Mouse (Mus musculus) layer of hippocampus, adult 18-20 months (tissue): ENCODE results near the gene C5ar2. TPM values are rescaled to one million over a fixed set of nuclear protein-coding genes. Genes with fewer than 3 reads are reported as not detected.
A peak's percentile ranks its signal among the peaks of the same experiment; 100 is the strongest.
"Not testable (repeated sequence)": the region's sequence is repeated elsewhere in the genome, so short reads cannot be mapped to it uniquely, and the experiment has no call there.

Source experiments
- DNase-seq, 2 experiments: peaks; one replicate each; pipeline ENCODE4 v3.0.0; 2022; ENCODE audit warnings: low spot score in 2 of 2
- total RNA-seq, 2 experiments: library from RNA; stranded (reverse); gene quantifications; 2 replicates each; pipeline ENCODE4 v1.2.3; 2021

The C5ar2 gene
- total RNA-seq, 2 experiments from 2014 or later, result 0.56 to 0.67 TPM

DNA sequence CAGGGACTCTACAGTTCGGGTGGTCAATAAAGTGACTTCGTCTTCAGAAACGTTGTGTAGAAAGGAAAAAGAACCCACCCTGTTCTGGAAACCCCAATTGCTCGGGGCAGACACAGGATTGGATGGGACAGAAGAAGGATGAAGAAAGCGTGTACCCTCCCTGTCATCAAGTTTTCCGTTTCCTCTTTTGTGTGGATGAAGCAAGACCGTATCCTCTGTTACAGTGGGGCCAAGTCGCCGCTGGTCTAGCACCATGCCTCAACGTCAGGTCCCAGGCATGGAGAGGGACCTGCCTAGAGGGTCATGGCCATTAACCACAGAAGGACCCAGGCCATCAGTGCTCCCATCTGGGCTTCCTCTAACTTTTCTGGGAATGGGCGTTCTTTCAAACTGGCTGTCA is 13.9 kb upstream of the C5ar2 start:
- DNase-seq, result no peak

- not testable (repeated sequence) for DNase-seq
Observed at GRCm38 (mm10) chr7:16255963-16256362, 12.0 kb upstream of the C5ar2 start.

DNA sequence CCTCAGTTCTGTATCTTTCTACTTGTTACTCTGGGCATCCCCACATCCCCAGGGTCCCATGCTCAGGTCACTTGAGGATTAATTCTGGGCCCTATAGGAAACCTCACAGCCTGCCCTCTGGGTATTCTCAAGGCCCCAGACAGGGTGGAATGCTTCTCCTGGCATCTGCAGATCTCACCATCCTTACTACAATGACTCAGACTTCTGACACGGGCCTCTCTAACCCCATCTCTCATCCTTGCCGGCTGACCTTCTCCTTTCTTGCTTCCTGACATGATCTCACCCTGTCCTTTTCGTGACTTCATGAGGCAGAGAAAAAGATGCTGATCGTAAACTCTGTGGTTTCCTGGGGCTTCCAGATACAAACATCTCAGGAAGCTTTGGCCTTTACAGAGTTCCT is 10.2 kb upstream of the C5ar2 start:
- DNase-seq, result no peak

DNA sequence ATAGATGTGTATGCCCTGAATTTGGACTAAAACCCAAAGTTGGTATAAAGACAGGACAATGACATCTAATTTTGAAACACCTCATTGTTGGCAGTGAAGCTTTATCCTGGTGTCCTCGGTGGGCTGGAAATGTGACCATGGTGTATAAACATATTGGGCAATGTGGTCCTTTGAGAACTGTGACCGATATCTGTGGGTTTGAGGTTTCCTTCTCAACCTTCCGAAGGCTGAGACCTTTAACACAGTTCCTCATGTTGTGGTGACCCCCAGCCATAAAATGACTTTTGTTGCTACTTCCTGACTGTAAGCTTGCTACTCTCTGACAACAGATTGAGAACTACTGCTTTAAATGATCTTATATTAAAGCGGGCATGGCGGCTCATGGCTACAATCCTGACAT is 6.7 kb upstream of the C5ar2 start:
- DNase-seq, result no peak

GRCm38 (mm10) chr7:16245958-16246357 is 2.0 kb upstream of the C5ar2 start:
- DNase-seq, result no peak

DNA sequence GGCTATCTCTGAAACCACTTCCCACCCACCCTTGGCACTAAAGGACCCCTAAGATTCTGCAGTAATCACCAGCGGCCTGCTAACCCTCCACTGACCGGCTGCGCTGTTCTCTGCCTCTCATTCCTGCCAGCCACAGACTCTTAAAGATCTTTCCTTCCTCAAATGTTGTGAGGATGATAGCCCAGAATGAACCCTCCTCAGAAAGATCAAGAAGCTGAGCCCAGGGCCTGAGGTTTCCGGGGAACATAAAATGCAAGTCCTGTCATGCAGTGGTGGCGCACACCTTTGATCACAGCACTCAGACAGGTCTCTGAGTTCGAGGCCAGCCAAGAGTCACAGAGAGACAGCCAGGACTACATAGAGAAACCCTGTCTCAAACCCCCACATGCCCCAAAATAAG is 1.8 kb downstream of the C5ar2 start:
- DNase-seq, result no peak

DNA sequence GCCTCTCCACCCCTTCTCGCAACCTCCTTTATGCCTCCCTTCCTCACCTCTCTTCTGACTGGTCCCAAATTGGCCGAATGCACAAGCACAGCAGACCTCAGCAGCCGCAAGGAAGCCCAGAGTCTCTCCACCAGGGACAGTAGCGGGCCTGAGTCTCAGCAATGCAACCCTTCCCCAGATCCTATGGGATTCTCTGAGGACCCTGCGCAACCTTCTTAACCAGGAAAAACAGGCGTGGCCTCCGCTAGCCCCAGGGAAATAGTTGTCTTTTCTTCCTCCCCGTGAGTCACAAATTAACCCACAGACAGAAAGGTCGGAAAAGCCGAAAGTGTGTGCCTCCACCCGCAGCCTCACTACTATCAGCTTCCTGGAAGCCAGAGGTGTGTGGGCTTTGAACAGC is 2.2 kb downstream of the C5ar2 start:
- no peak for DNase-seq

- DNase-seq, result no peak
Observed at GRCm38 (mm10) chr7:16240978-16241303, 3.0 kb downstream of the C5ar2 start.

DNA sequence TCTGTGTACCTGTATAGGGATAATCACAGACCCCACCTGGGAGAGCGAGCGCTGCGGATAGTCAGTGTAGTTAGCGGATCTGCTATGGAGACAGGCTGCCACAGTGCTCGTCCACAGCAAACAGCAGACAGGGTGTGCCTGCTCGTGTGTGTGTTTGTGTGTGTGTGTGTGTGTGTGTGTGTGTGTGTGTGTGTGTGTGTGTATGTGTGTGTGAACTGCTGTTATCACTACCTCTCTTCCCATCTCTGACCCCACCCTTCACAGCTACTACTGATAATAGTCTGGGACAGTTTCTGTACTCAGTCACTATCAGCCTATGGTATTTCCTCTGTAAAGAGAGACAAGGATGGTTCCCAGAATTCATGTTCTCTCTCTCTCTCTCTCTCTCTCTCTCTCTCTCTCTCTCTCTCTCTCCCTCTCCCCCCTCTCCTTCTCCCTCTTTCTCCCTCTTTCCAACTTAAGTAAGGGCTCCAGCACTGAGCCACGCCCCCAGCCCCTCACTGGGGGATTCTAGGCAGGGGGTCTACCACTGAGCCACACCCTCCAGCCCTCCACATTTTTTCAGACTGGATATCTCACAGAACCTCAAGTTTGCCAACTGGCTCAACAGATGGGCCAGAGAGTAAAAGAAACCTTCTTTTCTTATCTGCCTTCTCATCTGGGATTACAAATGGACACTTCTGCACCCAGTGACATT is 3.5 kb downstream of the C5ar2 start:
- DNase-seq, result no peak

GRCm38 (mm10) chr7:16239554-16239997 is 4.4 kb downstream of the C5ar2 start:
- no peak for DNase-seq

GRCm38 (mm10) chr7:16229869-16230268 is 14.1 kb downstream of the C5ar2 start:
- DNase-seq, result no peak

GRCm38 (mm10) chr7:16221582-16222272 is 22.2 kb downstream of the C5ar2 start, which contains the start of gene Dhx34:
Dhx34 (minus strand) TSS chr7:16222037.
- peak; percentile 92 to 97 for DNase-seq

DNA sequence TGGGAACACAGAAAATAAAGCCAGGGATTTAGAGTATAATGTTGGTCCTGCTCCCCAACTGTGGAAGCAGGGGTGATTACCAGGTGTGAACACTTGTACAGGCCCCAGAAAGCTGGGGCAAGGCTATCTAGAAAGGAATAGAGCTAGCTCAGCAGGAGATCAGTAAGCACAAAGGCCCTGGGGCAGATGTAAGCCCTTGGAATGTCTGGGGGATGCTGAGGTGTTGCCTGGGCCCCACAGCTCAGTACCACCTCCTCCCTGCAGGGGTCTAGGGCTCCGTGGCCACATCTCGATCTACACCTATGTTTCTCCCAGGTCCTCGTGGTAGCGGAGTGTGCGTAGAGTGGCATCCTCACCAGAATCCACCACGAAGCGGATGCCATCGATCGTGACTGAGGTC is 30.0 kb downstream of the C5ar2 start:
- no peak for DNase-seq

- DNase-seq, result no peak
Observed at GRCm38 (mm10) chr7:16213196-16213595, 30.8 kb downstream of the C5ar2 start.

GRCm38 (mm10) chr7:16210862-16211365 is 33.0 kb downstream of the C5ar2 start:
- DNase-seq, result no peak

DNA sequence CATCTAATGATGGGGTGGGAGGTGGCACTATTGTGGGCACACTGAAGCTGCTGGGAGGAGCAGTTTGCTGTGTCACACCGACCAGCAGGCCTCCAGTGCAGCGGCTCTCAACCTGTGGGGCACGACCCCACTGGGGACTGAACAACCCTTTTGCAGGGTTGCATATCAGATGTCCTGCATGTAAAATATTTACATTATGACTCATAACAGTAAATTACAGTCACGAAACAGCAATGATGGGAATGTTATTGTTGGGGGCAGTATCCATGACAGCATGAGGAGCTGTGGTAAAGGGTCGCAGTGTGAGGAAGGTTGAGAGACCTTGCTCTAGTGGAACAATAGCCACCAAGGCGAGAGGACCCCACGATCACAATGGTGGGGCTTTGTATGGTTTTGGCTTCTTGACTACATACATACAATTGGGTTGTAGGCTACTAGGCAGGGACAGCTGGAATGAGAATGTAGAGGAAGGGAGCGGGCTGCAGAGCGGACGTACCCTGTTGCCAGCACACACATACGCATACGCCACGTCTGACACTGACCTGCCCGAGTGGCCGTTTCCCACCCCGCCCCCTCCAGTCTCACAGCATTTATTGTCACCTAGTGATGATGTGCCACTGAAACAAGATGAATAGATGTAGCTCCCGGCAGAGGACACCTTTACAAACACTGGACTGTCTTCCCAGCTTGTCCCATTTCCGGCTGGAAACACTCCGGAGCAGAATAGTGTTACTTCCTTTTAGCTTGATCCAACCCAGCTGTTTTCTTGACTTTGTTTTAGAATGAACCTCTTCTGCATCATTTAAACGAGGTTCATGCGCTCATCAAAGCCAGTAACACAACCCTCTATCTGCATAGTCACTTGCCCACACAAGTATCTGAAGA is 34.9 kb downstream of the C5ar2 start:
- DNase-seq, result no peak

DNA sequence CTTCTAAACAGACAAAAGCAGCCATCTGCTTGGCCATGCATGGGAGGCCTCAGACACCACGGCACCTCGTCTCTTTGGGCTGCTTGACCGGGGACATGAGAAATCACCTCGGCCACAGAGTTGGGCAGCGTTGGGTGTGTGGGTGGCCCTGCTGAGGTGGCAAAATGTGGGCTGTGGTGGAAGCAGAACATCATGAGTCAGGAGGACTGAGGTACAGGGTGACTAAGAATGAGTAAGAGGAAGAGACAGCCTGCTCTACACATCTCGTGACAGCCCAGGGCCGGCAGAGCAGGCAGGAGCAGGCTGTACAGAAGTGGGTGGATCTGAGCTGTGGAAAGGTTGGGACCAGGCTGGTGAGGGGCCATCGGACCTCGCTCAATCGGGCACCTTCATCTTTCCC is 36.5 kb downstream of the C5ar2 start:
- DNase-seq, result peak; percentile 35 to 56

- no peak for DNase-seq
Observed at GRCm38 (mm10) chr7:16207076-16207475, 36.9 kb downstream of the C5ar2 start.

- DNase-seq, result no peak
Observed at GRCm38 (mm10) chr7:16204791-16205190, 39.2 kb downstream of the C5ar2 start.

DNA sequence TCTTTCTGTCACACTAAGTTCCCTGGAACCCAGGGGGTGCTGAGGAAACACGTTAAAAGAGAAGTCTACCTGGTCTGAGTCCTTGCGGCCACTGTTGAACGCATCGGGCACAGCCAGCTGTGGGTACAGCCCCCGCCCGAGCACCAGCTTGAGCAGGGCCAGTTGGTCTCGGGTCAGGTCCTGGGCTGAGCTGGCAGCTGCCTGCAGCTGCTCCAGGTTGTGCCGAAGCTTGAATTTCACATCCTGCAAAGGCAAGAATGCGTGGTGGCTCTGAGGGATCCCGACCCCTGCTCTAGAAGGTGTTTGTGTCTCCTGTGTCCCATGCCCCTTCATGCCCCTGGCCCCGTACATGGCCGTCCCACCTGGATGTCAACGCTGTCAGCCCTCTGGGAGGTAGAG is 40.5 kb downstream of the C5ar2 start:
- no peak for DNase-seq

DNA sequence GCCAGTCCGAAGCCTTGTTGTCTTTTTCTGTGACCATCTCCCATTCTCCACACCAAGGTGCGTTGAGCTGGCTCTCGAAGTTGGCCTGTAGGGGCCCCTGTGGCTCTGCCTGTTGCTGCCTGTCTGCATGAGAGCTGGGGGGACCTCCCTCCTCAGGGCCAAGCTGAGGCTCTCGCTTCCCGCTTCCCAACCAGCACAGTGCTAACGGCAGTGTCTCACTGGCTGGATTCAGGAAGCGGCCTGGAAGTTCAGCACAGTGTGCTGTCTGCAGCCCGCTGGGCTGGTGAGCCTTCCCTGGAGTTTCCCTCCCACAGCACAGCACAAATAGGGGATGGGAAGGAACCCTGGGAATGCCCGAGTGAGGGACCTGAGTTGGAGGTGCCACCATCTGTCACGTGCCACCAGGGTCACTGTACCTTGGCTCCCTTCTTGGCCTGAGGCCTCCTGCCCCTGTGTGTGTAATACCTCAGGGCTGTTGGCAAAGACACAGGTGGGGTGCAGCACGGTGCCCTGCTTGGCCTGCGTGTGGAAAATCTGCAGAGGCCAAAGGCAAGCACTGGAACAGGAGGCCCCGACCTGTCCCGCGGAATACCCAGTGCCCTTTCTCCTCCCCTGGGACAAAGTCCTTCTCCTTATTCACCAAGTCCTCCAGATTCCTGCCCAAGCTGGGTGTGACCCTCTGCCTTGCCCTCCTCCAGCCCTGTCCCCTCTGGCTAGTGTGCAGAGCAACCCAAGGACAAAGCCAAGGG is 41.0 kb downstream of the C5ar2 start:
- no peak for DNase-seq
